Mouse (Mus musculus): ENCODE data around the gene Calu.
"Not testable (repeated sequence)": the region's sequence is repeated elsewhere in the genome, so short reads cannot be mapped to it uniquely, and the experiment has no call there.

Gene Calu

DNA sequence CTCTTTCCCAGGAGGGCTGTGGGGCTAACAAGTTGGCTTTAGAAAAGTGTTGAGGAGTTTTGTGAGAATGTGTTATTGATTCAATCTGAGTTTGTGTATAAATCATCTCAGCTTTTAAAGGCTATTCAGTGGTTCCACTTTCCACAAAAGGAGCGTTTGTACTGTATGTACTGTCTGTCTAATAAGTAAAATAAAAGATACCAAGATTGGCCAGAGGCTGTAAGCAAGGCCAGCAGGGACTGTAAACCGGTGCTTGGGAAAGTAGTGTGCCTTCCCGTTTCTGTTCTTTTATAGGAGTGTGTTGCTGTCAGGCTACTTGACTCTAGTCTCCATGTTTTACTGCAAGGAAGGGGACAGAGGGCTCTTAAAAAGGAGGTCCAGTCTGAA, 15.3 kb downstream of the Calu start:
- DNase-seq: no peak

DNA sequence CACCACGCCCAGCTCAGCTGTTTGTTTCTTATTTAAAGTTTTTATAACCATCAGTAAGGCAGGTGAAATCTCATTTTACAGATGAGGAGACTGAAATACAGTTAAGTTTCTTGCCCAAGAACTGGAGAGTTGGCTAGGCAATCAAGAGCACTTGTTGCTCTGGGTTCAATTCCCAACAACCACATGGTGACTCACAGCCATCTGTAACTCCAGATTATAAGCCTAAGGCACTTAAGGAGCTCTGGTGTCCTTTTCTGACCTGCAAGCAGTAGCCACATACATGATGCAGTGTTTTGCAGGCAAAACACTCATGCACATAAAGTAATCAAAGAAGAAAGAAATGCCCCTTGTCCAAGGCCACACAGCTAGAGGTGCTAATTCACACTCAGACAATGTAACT, 17.4 kb downstream of the Calu start:
- no peak for DNase-seq

GRCm38 (mm10) chr6:29377386-29377785, 29.5 kb downstream of the Calu start:
- DNase-seq: no peak

DNA sequence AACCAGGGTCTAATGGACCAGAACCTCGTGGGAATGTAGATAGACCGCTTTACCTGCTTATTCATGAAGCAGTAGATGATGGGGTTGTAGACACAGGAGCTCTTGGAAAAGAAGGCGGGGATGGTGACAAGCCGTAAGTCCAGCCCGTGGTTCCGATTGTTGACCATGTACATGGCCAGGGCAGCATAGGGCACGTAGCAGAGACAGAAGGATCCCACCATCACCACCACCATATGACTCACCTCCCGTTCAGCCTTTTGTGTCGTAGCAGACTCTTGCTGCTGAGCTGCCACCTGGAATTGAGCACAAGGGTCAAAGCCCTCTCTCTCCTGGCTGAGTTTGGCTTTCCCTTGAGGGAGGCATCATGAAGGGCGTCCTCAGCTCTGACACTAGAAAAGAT, 30.8 kb downstream of the Calu start:
- DNase-seq: no peak

DNA sequence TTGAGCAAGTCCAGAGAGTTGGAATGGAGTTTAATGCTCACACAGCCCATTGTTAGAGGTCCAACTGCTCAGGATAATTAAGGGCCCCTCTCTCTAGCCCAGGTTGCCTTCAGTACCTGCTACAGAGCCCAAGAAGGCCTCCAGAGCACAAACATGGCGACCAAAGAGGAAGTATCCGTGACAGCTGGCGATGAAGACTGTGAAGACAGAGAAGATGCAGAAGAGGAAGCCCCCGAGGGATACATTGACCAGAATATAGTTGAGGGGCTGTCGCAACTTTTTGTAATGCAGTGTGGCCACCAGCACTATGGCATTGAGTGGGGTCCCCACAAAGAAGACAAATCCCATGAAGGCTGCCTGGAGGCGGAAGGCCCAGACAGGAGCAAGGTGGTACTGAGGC, 32.1 kb downstream of the Calu start:
- DNase-seq: no peak

- DNase-seq: no peak
These were observed 34.6 kb downstream of the Calu start for GRCm38 (mm10) chr6:29382442-29382841.

GRCm38 (mm10) chr6:29388052-29388518, 40.2 kb downstream of the Calu start, which contains the start of gene Opn1sw:
TSS of gene Opn1sw (minus strand) at chr6:29388468.
- DNase-seq: no peak

DNA sequence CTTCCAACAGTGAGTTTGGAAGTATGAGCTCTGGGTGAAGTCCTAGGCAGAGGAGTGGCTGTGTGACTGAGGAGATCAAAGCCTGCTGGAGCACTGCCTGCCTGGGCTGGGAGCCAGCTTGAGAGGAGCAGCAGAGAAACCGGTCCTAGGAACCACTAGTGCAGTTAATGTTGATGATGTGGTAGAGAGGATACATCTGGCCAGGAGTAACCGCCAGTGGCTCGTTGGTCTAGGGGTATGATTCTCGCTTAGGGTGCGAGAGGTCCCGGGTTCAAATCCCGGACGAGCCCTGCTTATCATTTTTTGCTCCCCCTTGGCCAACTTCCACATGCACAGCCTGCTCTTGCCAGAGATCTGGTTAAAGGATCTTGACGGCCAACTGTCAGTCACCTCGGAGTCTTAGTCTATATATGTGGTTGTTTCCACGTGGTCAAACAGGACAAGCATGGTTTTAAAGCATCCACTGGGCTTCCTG, 40.8 kb downstream of the Calu start:
- DNase-seq: peak; percentile 8

DNA sequence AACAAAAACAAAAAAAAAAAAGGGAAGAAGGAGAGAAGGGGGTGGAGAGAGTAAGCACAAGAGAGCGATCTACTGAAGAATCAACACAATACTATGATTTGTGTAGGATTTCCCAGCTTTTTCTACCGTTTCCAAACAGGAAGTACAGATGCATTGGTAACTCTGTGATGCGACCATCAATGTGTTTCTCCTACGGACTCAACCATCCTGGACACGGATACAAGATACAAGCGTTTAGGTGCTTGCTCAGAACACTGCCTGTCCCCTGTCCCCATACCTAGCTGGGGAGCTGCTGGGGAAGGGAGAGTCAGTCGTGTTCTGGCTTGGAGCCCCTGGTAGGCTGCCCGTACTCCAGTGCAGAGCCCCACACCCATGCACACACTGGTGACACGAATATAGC, 41.6 kb downstream of the Calu start:
- no peak for DNase-seq

DNA sequence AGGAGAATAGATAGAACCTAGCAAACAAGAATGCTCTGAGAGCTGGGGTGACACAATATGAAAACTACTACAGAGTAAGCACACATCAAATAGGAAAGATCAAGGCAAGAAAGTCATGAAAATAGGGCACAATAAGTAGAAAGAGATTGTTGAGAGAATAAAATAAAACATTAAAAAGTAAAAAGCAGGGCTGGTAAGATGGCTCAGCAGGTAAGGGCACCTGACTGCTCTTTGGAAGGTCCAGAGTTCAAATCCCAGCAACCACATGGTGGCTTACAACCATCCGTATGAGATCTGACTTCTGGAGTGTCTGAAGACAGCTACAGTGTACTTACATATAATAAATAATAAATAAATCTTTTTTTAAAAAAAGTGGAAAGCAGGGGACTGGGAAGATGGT, 42.6 kb downstream of the Calu start:
- not testable (repeated sequence) for DNase-seq

DNA sequence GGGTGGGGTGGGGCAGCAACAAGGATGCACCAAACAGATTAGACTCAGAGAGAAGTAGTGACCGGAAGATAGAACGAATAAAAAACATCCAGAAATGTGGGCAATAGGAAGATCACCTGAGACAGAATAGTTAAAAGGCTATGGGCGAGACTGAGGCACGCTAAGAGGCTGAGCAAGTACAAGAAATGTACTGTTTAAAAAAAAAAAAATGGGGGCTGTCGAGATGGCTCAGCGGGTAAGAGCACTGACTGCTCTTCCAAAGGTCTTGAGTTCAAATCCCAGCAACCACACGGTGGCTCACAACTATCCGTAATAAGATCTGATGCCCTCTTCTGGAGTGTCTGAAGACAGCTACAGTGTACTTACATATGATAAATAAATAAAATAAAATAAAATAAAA, 43.4 kb downstream of the Calu start:
- DNase-seq: not testable (repeated sequence)

GRCm38 (mm10) chr6:29391802-29392201, 43.9 kb downstream of the Calu start:
- no peak for DNase-seq

DNA sequence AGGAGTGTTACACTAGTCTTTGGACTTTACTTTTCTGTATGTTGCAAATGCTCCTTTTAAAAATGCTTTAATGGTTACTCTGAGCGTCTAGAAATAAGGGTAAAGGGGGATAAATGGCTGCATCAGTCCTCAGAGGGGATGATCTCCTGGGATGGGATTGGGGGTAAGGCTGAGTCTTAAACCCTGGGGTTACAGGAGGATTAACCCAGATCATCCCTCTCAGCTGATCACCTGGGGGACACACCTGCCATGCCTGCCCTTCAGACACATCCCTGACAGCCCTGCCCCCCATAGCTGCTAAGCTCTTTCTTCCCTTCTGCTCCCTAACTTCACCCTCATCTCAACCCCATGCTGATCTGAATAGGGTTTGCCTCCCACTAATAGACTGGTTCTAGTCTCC, 46.4 kb downstream of the Calu start:
- DNase-seq: no peak

DNA sequence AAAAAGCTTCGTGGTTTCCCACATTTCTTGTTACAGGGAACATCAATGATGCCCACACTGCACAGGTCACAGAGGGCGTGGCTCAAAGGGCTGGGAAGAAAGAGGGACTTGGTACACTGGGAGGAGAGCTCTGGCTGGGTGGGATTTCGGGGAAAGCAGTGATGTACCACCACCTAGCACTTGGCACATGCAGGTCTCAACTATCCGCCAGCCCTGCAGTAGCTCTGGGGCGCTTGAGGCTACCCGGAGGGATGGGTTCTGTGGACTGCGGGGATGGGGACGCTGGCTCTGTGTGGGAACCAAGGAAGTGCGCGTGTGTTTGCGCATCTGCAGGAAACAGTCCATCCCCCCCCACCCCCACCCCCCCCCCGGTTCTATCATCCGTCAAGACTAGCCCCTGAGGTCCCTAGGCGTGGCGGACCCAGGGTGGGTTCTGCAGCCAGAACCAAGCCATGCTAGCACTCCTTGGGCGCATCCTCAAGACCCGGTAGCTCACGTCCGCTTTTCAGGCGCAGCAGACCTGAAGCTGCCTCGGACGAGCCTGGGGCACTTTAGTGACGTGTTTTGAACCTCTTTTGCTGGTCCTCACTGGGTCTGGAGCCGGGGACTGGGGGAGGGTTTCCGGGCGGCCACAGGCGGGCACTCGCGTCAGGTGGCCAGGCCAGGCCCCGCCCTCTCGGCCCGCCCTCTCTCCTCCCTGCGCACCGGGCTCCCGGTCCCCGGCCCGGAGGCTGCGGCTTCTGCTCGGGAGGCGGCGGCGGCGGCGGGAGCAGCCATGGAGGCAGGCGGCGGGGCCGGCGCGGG, 48.2 kb downstream of the Calu start, which contains the start of gene Ccdc136:
TSS of gene Ccdc136 (plus strand) at position 400 of the 804 bp plus-strand sequence.
- DNase-seq: peak; percentile 11

DNA sequence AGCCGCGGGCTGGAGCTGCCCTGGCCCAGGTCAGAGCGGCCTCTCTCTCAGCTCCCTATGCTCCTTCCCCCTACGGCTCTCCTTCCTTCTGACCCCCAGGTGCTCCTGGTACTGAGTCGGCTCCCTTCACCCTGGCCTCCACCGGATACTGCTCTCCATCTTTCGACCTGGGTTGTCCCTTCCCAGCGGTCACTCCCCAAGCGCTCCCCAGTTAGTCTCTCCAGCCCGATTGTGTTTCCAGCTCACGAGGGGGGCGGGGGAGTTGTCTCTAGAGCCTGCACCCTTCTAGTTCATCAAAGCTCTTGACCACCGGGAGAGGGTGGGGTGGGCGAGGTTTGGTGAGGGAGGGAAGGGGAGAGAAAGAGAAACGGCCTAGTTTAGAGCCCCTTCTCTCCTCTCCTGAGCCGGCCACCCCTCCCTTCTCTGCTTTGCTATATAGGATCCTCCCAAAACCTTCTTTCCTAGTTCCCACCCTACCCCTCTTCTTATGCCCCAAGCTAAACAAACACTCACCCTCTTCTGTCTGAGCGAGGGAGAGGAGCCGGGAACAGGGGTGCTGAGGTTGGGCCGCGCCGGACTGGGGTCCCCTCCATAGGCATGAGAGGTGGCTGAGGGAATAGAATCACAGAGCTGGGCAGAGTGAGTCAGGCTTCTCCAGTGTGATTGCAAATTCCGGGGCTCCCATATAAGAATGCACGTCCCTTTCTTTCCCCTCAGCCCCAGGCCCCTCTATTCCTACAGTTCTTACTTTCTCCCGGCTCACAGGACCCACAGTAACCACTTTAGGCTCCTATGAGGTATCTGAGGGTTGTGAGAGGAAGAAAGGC, 49.1 kb downstream of the Calu start:
- DNase-seq: no peak

DNA sequence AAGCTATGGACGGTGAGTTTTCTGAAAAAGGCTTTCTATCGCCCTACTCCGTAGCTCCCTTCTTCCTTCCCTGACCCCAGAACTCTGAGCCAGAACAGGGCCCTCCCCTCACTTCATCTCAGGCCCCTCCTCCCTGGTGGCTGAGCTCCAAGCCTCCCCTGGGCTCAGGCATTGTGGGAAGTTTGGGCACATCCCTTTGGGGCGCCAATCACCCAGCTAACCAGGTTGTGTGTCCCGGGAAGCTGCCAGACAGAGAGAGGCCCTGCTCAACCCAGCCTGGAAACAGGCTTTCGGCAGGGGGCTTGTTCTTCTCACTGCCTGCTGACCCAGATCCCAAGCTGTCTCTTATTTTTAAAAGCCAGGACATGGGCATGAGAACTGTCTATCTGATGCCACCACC, 49.7 kb downstream of the Calu start:
- no peak for DNase-seq

GRCm38 (mm10) chr6:29399851-29400250, 52.0 kb downstream of the Calu start:
- no peak for DNase-seq

- DNase-seq: peak; percentile 16
These were observed 54.9 kb downstream of the Calu start for GRCm38 (mm10) chr6:29402693-29403342.

DNA sequence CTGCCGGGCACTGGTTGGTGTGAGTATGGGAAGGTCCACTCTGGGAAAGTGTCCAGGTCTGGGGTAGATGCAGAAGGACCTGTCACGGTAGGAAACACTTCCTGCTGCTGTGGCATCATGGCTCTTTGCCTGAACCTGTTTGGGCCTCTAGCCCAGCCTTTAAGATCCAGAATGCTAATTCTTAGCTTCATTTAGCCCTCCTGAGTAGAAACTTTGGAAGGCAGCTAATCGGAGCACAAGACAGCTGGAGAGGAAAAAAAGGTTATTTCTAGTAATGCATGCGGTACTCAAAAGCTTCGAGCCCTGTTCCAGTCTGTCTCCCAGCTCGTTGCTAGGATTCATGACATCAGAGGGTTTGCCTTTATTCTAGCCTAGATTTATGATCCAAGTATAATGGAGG, 58.5 kb downstream of the Calu start:
- DNase-seq: no peak

GRCm38 (mm10) chr6:29415446-29415845, 67.6 kb downstream of the Calu start:
- DNase-seq: peak; percentile 38

DNA sequence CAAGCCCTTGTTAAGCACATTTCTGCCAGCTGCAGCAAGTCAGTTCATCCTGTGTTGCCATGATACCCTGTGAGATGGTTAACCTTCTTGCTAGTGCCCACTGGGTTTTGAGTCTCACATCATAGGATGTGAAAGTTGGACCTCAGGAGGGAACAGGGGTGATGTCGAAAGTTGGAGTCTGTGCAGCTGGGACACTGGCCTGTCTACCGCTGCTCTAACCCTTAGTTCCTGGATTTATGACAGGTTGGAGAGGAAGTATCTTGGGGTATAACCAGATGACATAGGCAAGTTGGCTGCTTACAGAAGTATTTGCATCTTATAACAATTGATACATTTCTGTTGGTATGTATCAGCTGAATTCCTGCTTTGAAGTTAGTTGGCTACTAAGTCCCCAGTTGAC, 72.7 kb downstream of the Calu start:
- no peak for DNase-seq

DNA sequence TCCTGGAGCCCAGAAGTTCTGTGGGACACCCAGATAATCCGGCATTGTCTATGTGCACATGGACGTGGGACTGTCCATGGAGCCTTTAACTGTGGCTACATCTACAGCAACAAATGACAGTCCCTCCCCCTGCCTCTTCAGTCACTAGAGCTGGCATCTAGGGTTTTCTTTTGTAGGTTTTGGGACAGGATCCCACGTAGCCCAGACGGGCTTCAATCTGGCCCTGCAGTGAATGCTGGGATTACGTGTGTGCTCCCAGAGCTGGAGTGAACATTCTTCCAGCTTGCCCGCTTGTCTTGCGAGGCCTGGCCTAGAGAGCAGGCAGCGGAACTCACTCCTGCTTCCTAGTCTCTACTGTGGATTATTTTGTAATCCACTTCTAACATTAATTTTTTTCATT, 77.2 kb downstream of the Calu start:
- no peak for DNase-seq

- no peak for DNase-seq
These were observed 78.5 kb downstream of the Calu start for GRCm38 (mm10) chr6:29426331-29426730.
